Mouse (Mus musculus): ENCODE measurements around the gene Artn. TPM values are rescaled to one million over a fixed set of nuclear protein-coding genes. Genes with fewer than 3 reads are reported as not detected.
A peak's percentile ranks its signal among the peaks of the same experiment; 100 is the strongest.

The Artn gene
- polyA plus RNA-seq, 1 experiment from 2014 or later, result 3.0 TPM

DNA sequence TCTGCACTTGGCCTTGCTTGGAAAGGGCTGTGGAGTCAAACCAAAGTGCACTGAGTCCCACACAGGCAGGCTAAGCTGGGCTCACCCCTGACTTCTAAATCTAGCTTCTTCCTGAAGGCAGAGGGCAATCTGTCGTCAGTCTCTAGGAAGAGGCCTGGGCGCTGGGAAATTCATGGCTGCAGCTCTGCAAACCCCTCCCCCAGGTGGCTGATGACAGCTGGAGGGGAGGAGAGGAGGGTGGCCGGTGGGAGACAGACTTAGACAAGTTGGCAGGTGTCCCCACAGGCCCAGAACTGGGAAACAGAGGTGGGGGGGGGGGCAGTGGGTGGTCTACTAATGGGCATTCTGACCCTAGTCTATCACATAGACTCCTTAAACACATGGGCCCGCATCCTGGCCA is 27.9 kb upstream of the Artn start:
- H3K4me3 ChIP-seq (ENCODE audit: low read length), result no peak overlapping the region
- 40% methylated on average over 4 of the region's 4 CpGs for WGBS
- no peak overlapping the region for H3K9ac ChIP-seq (ENCODE audit: low read depth, low read length)
- no peaks in the 10 kb centered on the region for H3K4me1 ChIP-seq (ENCODE audit: control insufficient read depth, insufficient read depth, low read length)
- no peaks in the 10 kb centered on the region for H3K9me3 ChIP-seq (ENCODE audit: control insufficient read depth, low read length)
- peaks cover 19% of the 10 kb centered on the region; the same call in 1 of the 2 replicates for H3K36me3 ChIP-seq (ENCODE audit: control insufficient read depth, insufficient read depth, low read length)
- no peak for ATAC-seq (ENCODE audit: low FRiP score, low TSS enrichment)
- no peak overlapping the region for H3K4me2 ChIP-seq (replicated peaks; ENCODE audit: low read depth, low read length)
- no peak overlapping the region for H3K27ac ChIP-seq (ENCODE audit: low read depth, low read length)
- H3K27me3 ChIP-seq (ENCODE audit: control insufficient read depth, insufficient read depth, low read length), result no peaks in the 10 kb centered on the region

DNA sequence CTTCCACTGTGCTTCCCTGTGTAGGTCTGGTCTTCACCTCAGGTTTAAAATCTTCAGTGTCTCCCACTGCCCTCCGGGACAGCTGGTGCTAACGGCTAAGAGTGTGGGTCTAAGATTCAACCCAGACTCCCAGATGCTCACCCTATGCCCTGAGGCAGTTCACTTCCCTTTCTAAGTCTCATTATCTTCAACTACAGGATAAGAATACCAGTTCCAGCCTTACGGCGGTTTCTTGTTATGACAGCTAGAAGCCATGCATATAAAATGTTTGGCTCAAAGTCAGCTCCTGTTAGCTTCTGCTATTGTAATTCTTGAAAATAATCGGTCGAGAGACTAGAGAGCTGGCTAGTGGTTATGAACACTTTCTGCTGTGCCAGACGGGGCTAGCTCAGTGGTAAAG is 17.9 kb upstream of the Artn start:
- no peak overlapping the region for H3K9ac ChIP-seq (ENCODE audit: low read depth, low read length)
- H3K27ac ChIP-seq (ENCODE audit: low read depth, low read length), result no peak overlapping the region
- H3K27me3 ChIP-seq (ENCODE audit: control insufficient read depth, insufficient read depth, low read length), result no peaks in the 10 kb centered on the region
- no peaks in the 10 kb centered on the region for H3K4me1 ChIP-seq (ENCODE audit: control insufficient read depth, insufficient read depth, low read length)
- no peak for ATAC-seq (ENCODE audit: low FRiP score, low TSS enrichment)
- H3K9me3 ChIP-seq (ENCODE audit: control insufficient read depth, low read length), result no peaks in the 10 kb centered on the region; the same call in 1 of the 2 replicates
- H3K36me3 ChIP-seq (ENCODE audit: control insufficient read depth, insufficient read depth, low read length), result peaks cover 3% of the 10 kb centered on the region; the same call in 1 of the 2 replicates
- H3K4me2 ChIP-seq (replicated peaks; ENCODE audit: low read depth, low read length), result no peak overlapping the region
- H3K4me3 ChIP-seq (ENCODE audit: low read length), result no peak overlapping the region
- 84% methylated on average over 7 of the region's 7 CpGs for WGBS

DNA sequence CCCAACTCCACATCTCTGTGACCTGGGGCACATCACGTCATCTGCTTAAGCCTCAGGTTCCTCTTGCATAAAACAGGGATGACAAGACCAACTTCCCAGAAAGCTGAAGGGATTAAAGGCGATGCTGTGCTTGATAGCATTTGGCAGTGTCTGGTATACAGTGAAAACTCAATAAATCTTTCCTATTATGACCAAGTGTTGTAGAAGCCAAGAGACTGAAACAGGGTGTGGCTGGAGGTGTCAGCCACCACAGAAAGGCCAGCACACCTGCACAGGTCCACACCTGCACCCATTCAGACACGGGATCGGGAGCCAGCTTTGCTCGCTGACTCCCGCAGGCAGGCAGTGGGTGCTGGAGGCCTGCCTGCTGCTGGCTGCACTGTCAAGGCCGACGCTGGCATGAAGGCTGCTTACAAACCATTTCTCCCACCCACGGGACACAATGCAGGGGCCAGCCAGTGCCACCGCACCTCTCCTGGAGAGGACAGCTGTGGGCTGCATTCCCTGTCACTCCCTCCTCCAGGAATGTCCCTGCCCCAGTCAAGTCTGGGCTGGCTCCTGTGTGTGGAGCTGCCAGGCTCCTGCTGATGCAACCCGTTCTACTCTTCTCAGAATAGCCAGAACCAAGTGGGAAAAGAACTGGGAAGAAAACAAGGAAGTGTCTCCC is 17.2 kb upstream of the Artn start:
- Histone ChIP-seq H3K27ac (ENCODE audit: low read depth, low read length) (no peak overlapping the region), H3K4me3 (ENCODE audit: low read length) (no peak overlapping the region), H3K36me3 (ENCODE audit: control insufficient read depth, insufficient read depth, low read length) (no peaks in the 10 kb centered on the region), H3K9ac (ENCODE audit: low read depth, low read length) (no peak overlapping the region), H3K4me2 (replicated peaks; ENCODE audit: low read depth, low read length) (no peak overlapping the region), H3K27me3 (ENCODE audit: control insufficient read depth, insufficient read depth, low read length) (no peaks in the 10 kb centered on the region), H3K4me1 (ENCODE audit: control insufficient read depth, insufficient read depth, low read length) (no peaks in the 10 kb centered on the region), H3K9me3 (ENCODE audit: control insufficient read depth, low read length) (no peaks in the 10 kb centered on the region)
- ATAC-seq (ENCODE audit: low FRiP score, low TSS enrichment), result no peak
- WGBS, result 91% methylated on average over 11 of the region's 11 CpGs

DNA sequence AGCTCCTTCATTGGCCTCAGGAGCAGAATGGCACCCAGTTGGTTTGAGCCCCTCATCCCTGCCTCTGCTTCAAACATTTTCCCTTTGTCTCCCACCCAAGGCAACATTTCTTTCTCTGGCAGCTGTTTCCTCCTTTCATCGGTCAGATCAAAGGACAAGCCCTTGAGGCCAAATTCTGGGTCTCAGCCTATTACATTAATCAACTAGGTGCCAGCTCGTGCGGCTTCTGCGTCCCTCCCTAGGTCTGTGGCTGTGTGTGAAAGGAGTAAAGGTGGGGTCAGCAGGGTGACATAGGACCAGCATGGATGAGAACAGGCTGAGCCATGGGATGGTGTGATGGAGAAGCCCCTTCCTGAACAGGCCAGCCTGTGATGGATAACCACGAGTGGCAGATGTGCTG is 13.8 kb upstream of the Artn start:
- Histone ChIP-seq H3K9ac (ENCODE audit: low read depth, low read length) (no peak overlapping the region), H3K4me1 (ENCODE audit: control insufficient read depth, insufficient read depth, low read length) (no peaks in the 10 kb centered on the region), H3K36me3 (ENCODE audit: control insufficient read depth, insufficient read depth, low read length) (peaks cover 9% of the 10 kb centered on the region; the same call in 1 of the 2 replicates), H3K4me2 (replicated peaks; ENCODE audit: low read depth, low read length) (no peak overlapping the region), H3K9me3 (ENCODE audit: control insufficient read depth, low read length) (no peaks in the 10 kb centered on the region), H3K27ac (ENCODE audit: low read depth, low read length) (no peak overlapping the region), H3K27me3 (ENCODE audit: control insufficient read depth, insufficient read depth, low read length) (no peaks in the 10 kb centered on the region), H3K4me3 (ENCODE audit: low read length) (no peak overlapping the region)
- ATAC-seq (ENCODE audit: low FRiP score, low TSS enrichment), result no peak
- WGBS, result 9% methylated on average over 5 of the region's 5 CpGs

DNA sequence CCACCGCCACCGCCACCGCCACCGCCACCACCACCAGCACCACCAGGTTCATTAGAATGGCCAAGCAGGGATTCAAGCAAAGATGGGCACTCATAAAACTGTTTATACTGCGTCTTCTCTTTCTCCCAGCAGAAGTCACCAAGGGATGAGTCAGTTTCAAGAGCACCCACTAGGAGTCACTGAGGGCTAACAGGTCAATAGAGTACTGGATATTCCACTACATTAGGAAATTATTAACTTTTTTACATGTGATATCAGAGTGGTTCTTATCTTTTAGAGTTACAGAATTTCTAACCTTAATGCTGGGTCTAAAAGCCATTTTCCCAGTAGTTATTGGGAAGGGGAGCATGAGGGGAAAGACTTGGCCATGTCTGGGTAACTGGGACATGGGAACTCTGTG is 7.4 kb upstream of the Artn start:
- Histone ChIP-seq H3K9me3 (ENCODE audit: control insufficient read depth, low read length) (no peaks in the 10 kb centered on the region), H3K4me3 (ENCODE audit: low read length) (no peak overlapping the region), H3K36me3 (ENCODE audit: control insufficient read depth, insufficient read depth, low read length) (peaks cover 9% of the 10 kb centered on the region; the same call in 1 of the 2 replicates), H3K9ac (ENCODE audit: low read depth, low read length) (no peak overlapping the region), H3K4me1 (ENCODE audit: control insufficient read depth, insufficient read depth, low read length) (no peaks in the 10 kb centered on the region), H3K4me2 (replicated peaks; ENCODE audit: low read depth, low read length) (no peak overlapping the region), H3K27ac (ENCODE audit: low read depth, low read length) (no peak overlapping the region), H3K27me3 (ENCODE audit: control insufficient read depth, insufficient read depth, low read length) (no peaks in the 10 kb centered on the region)
- ATAC-seq (ENCODE audit: low FRiP score, low TSS enrichment), result no peak
- WGBS, result 95% methylated on average over 5 of the region's 5 CpGs

DNA sequence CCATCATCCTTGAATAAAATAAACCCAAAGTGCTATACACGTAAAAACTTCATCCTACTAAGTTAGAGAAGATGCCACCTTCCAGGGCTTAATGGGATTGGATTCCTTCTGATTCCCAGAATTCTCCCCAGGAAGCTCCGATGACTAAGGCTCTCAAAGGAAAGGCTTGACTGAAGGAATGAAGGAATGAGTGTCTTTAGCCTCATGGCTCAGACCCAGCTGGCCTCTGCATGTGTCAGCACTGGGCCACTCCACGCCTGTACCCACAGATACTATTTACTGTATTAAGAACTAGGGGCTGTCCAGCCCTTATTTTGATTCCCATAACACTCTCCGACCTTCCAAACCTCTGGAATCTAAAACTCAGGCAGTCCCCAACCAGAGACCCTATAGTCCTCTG is 4.5 kb upstream of the Artn start:
- no peak overlapping the region for H3K27ac ChIP-seq (ENCODE audit: low read depth, low read length)
- 90% methylated on average over 4 of the region's 4 CpGs for WGBS
- 0 out of 2 replicates have a peak, but pooled peaks cover under 1% of the 10 kb centered on the region for H3K4me1 ChIP-seq (ENCODE audit: control insufficient read depth, insufficient read depth, low read length)
- H3K4me2 ChIP-seq (replicated peaks; ENCODE audit: low read depth, low read length), result no peak overlapping the region
- H3K9me3 ChIP-seq (ENCODE audit: control insufficient read depth, low read length), result no peaks in the 10 kb centered on the region
- ATAC-seq (ENCODE audit: low FRiP score, low TSS enrichment), result no peak
- no peak overlapping the region for H3K4me3 ChIP-seq (ENCODE audit: low read length)
- H3K9ac ChIP-seq (ENCODE audit: low read depth, low read length), result no peak overlapping the region
- H3K36me3 ChIP-seq (ENCODE audit: control insufficient read depth, insufficient read depth, low read length), result no peaks in the 10 kb centered on the region
- no peaks in the 10 kb centered on the region; the same call in 1 of the 2 replicates for H3K27me3 ChIP-seq (ENCODE audit: control insufficient read depth, insufficient read depth, low read length)

DNA sequence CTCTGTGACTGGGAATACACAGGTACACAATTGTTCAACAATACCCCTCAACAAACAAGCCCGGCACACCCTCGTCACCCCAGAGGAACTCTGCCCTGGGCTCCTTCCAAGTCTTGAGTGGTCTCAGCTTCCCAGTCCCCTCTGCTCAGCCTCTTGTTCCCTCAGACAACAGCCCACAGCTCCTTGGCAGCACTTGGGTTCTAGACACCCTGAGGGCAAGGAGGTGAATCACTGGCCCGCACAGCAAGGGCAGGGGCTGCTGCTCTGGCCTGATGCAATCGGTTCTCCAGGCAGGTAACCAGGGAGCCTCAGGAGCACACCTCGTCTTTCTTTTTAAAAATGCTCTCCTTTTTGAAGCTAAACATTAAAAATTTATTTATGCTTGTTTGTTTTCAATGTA is 3.7 kb upstream of the Artn start:
- H3K27me3 ChIP-seq (ENCODE audit: control insufficient read depth, insufficient read depth, low read length), result no peaks in the 10 kb centered on the region; the same call in 1 of the 2 replicates
- no peaks in the 10 kb centered on the region for H3K9me3 ChIP-seq (ENCODE audit: control insufficient read depth, low read length)
- WGBS, result 74% methylated on average over 5 of the region's 5 CpGs

DNA sequence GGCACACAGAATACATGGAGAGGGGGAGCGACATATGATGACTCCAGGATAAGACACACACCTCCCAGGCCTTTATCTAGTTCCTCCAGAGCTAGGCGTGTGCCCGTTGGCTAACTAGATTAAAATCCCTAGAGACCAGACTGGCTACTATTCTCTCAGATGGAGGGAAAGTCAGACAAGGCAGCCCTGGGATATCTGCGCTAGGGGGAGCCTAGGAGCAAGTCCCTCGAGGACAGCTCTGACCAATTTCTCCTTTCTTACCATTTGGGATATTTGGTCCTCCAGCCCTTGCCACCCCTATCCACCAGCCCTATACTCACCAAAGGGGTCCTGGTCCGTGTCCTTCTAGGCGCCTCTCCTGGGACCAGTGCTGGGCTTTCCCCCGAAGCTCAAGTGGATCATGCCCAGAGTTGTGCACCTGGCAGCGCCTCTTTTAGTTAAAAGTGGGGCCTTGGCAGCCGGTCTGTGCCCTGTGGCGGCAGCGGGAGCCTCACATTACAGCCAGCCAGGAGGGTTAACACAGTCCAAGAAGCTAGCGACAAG is 793 bp downstream of the Artn start:
- H3K27me3 ChIP-seq (ENCODE audit: control insufficient read depth, insufficient read depth, low read length), result peaks cover 30% of the 10 kb centered on the region
- peak overlapping the region; percentile 40 for H3K4me3 ChIP-seq (ENCODE audit: low read length)
- peak overlapping the region; percentile 38; the same call in 1 of the 2 replicates for H3K9ac ChIP-seq (ENCODE audit: low read depth, low read length)
- H3K4me1 ChIP-seq (ENCODE audit: control insufficient read depth, insufficient read depth, low read length), result peaks cover 14% of the 10 kb centered on the region; the same call in 1 of the 2 replicates
- WGBS, result 2% methylated on average over 13 of the region's 13 CpGs
- peak overlapping the region; percentile 75 for H3K4me2 ChIP-seq (replicated peaks; ENCODE audit: low read depth, low read length)
- H3K27ac ChIP-seq (ENCODE audit: low read depth, low read length), result no peak overlapping the region
- ATAC-seq (ENCODE audit: low FRiP score, low TSS enrichment), result peak; percentile 38
- H3K9me3 ChIP-seq (ENCODE audit: control insufficient read depth, low read length), result no peaks in the 10 kb centered on the region
- no peaks in the 10 kb centered on the region for H3K36me3 ChIP-seq (ENCODE audit: control insufficient read depth, insufficient read depth, low read length)

More for the DNA sequence above, 3.7 kb upstream of the Artn start:
- Histone ChIP-seq H3K27ac (ENCODE audit: low read depth, low read length) (no peak overlapping the region), H3K4me2 (replicated peaks; ENCODE audit: low read depth, low read length) (no peak overlapping the region), H3K9ac (ENCODE audit: low read depth, low read length) (no peak overlapping the region), H3K4me1 (ENCODE audit: control insufficient read depth, insufficient read depth, low read length) (peaks cover 7% of the 10 kb centered on the region; the same call in 1 of the 2 replicates), H3K36me3 (ENCODE audit: control insufficient read depth, insufficient read depth, low read length) (no peaks in the 10 kb centered on the region), H3K4me3 (ENCODE audit: low read length) (no peak overlapping the region)
- ATAC-seq (ENCODE audit: low FRiP score, low TSS enrichment), result no peak

DNA sequence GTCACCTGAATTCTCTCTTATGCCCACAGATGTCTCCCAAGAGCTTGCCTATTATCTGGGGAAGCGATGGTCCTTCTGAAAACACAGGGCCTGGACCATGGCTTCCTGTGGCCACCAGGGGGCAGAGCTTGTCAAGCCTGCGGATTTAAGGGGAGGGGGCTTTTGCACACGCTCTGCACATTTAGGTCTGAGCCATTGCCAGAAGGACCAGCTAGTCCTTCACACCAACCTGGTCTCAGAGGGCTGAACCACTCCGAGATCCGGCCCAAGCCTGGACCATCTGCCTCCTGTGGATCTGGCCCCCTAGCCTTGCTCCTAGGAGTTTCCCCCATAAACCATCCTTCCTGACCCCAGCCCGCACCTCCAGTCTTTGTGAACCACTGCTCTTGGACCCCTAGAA is 1.3 kb downstream of the Artn start:
- WGBS, result 14% methylated on average over 6 of the region's 6 CpGs
- H3K9me3 ChIP-seq (ENCODE audit: control insufficient read depth, low read length), result no peaks in the 10 kb centered on the region
- peaks cover 14% of the 10 kb centered on the region; the same call in 1 of the 2 replicates for H3K4me1 ChIP-seq (ENCODE audit: control insufficient read depth, insufficient read depth, low read length)
- H3K9ac ChIP-seq (ENCODE audit: low read depth, low read length), result no peak overlapping the region
- H3K27me3 ChIP-seq (ENCODE audit: control insufficient read depth, insufficient read depth, low read length), result peaks cover 30% of the 10 kb centered on the region
- ATAC-seq (ENCODE audit: low FRiP score, low TSS enrichment), result peak; percentile 28; the same call in 1 of the 2 replicates
- H3K27ac ChIP-seq (ENCODE audit: low read depth, low read length), result no peak overlapping the region
- peak overlapping the region; percentile 1; the same call in 1 of the 2 replicates for H3K4me3 ChIP-seq (ENCODE audit: low read length)
- H3K4me2 ChIP-seq (replicated peaks; ENCODE audit: low read depth, low read length), result peak overlapping the region; percentile 75
- no peaks in the 10 kb centered on the region for H3K36me3 ChIP-seq (ENCODE audit: control insufficient read depth, insufficient read depth, low read length)
